8 mouse cellular contexts compared by ENCODE assay signal in the genomic region with DNA sequence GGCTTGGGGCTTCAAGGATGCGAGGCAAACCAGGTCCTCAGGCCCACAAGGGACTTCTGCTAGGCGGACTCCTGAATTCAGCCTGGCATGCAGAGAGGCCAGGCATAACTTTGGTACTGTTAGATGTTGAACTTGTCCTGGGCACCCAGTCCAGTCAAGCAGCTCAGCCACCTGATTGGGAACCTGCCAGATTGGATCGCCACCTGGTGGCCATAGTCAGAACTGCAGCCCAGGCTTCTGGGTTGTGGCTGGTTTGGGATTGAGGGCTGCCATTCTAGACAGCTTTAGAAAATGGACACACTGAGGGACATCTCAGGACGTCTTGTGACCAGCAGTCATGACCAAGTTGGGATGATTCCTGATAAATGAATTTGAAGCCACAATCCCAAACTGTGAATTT. TPM values are rescaled to one million over a fixed set of nuclear protein-coding genes. Genes with fewer than 3 reads are reported as not detected.
DNase-seq lines count a peak whose midpoint lies in the region; ATAC-seq and TF ChIP-seq lines count a peak whose summit lies in the region.

No protein-coding gene starts in this region.

- no peak for TF ChIP-seq POLR2A in heart, adult 2 months (IDR thresholded peaks at IDR 0.05; ENCODE audit: insufficient read depth, low read depth, low read length)
- TF ChIP-seq POLR2A in lung, adult 2 months (IDR thresholded peaks at IDR 0.05; ENCODE audit: borderline replicate concordance, extremely low read depth, low read depth, low read length) = no peak

- WGBS in heart, adult 2 months = 23% methylated on average over 4 of the region's 4 CpGs
- WGBS in lung, adult 2 months = 31% methylated on average over 4 of the region's 4 CpGs

- H3K27ac ChIP-seq in heart, adult 2 months = peak overlapping the region; percentile 8; the same call in 1 of the 2 replicates

- H3K36me3 ChIP-seq in heart, adult 2 months (ENCODE audit: control insufficient read depth, insufficient read depth, low read length) = no peaks in the 10 kb centered on the region

- TF ChIP-seq CTCF in heart, adult 2 months (IDR thresholded peaks at IDR 0.05) = no peak
- peak; percentile 94 for TF ChIP-seq CTCF in lung, adult 2 months (IDR thresholded peaks at IDR 0.05; ENCODE audit: insufficient read depth, low read length)

- no peaks in the 10 kb centered on the region for H3K27me3 ChIP-seq in heart, adult 2 months (ENCODE audit: control insufficient read depth, insufficient read depth, low read length)

- no peak overlapping the region for H3K4me3 ChIP-seq in heart, adult 2 months
- H3K4me3 ChIP-seq in lung, adult 2 months (replicated peaks; ENCODE audit: extremely low read depth, low read depth, low read length) = no peak overlapping the region

- intact Hi-C loops in heart, adult 2 months (cut with DNase I) = no loop called here

- no peaks in the 10 kb centered on the region for H3K79me2 ChIP-seq in heart, adult 2 months (replicated peaks; ENCODE audit: control insufficient read depth, insufficient read depth, low read length)

- H3K9ac ChIP-seq in heart, adult 2 months (ENCODE audit: low read depth, low read length) = no peak overlapping the region

- peak; percentile 93 for TF ChIP-seq EP300 in heart, adult 2 months (IDR thresholded peaks at IDR 0.05; ENCODE audit: insufficient read depth, low read depth, low read length)

- peak; percentile 92 to 93 for DNase-seq in B cell, adult 2 months
- DNase-seq in WW6 (ENCODE audit: low read depth, low spot score) = peak; percentile 50
- DNase-seq in heart, adult 2 months = peak; percentile 84 to 96
- DNase-seq in layer of hippocampus, adult 11-12 months (ENCODE audit: low spot score) = peak; percentile 91
- peak; percentile 94 for DNase-seq in lung, adult 2 months
- DNase-seq in ovary, postnatal 14 days (ENCODE audit: low spot score) = peak; percentile 94
- DNase-seq in thymus, postnatal 25 days = peak; percentile 87

- peaks cover 12% of the 10 kb centered on the region for H3K4me1 ChIP-seq in heart, adult 2 months (ENCODE audit: control insufficient read depth, insufficient read depth, low read length)
- H3K4me1 ChIP-seq in lung, adult 2 months (ENCODE audit: control insufficient read depth, insufficient read depth, low read length) = 0 out of 2 replicates have a peak, but pooled peaks cover 2% of the 10 kb centered on the region

- ATAC-seq in common myeloid progenitor, adult 5-6 weeks (replicated peaks; ENCODE audit: low read depth, poor library complexity, severe bottlenecking) = peak; percentile 62

RNA-seq across cellular contexts. Expression of a gene that starts 7.1 kb away (rescaled TPM):
- total RNA-seq in common myeloid progenitor, adult 5-6 weeks (2017) = 6.5 and 8.2 TPM in 2 replicates
- 1 to 10 TPM; 4.0 to 4.4 TPM for total RNA-seq in heart, adult 2 months (2021)
- polyA plus RNA-seq in heart, adult 2 months (2012; rRNA removed) = 2.7 and 4.2 TPM in 2 replicates
- 4.1 and 5.2 TPM in 2 replicates for polyA plus RNA-seq in lung, adult 2 months (2012; rRNA removed)

RNA-seq across cellular contexts. Expression of a gene that starts 16.8 kb away (rescaled TPM):
- total RNA-seq in common myeloid progenitor, adult 5-6 weeks (2017) = 0.37 TPM in 1 of 2 replicates, not detected in the other
- total RNA-seq in heart, adult 2 months (2021) = not detected
- polyA plus RNA-seq in heart, adult 2 months (2012; rRNA removed) = 0.03 TPM in 1 of 2 replicates, not detected in the other
- polyA plus RNA-seq in lung, adult 2 months (2012; rRNA removed) = 0.03 and 0.04 TPM in 2 replicates

RNA-seq across cellular contexts. Expression of a gene that starts 28.1 kb away (rescaled TPM):
- 75.0 and 99.0 TPM in 2 replicates for total RNA-seq in common myeloid progenitor, adult 5-6 weeks (2017)
- 100 to 1,000 TPM in 1 of 2 experiments, 10 to 100 TPM in 1; 89.0 to 104 TPM for total RNA-seq in heart, adult 2 months (2021)
- polyA plus RNA-seq in heart, adult 2 months (2012; rRNA removed) = 157 and 163 TPM in 2 replicates
- 141 and 153 TPM in 2 replicates for polyA plus RNA-seq in lung, adult 2 months (2012; rRNA removed)

RNA-seq across cellular contexts. Expression of a gene that starts 40.2 kb away (rescaled TPM):
- total RNA-seq in common myeloid progenitor, adult 5-6 weeks (2017) = 0.09 TPM in 1 of 2 replicates, not detected in the other
- under 1 TPM in 1 of 2 experiments, not detected in 1; 0.11 TPM for total RNA-seq in heart, adult 2 months (2021)
- polyA plus RNA-seq in heart, adult 2 months (2012; rRNA removed) = 0.06 TPM in 2 replicates
- polyA plus RNA-seq in lung, adult 2 months (2012; rRNA removed) = not detected in 2 replicates

RNA-seq across cellular contexts. Expression of a gene that starts 55.2 kb away (rescaled TPM):
- total RNA-seq in common myeloid progenitor, adult 5-6 weeks (2017) = not detected in 2 replicates
- 1 to 10 TPM; 3.8 to 4.1 TPM for total RNA-seq in heart, adult 2 months (2021)
- polyA plus RNA-seq in heart, adult 2 months (2012; rRNA removed) = 3.5 and 4.4 TPM in 2 replicates
- polyA plus RNA-seq in lung, adult 2 months (2012; rRNA removed) = 2.0 and 3.2 TPM in 2 replicates
